In the genomic region with DNA sequence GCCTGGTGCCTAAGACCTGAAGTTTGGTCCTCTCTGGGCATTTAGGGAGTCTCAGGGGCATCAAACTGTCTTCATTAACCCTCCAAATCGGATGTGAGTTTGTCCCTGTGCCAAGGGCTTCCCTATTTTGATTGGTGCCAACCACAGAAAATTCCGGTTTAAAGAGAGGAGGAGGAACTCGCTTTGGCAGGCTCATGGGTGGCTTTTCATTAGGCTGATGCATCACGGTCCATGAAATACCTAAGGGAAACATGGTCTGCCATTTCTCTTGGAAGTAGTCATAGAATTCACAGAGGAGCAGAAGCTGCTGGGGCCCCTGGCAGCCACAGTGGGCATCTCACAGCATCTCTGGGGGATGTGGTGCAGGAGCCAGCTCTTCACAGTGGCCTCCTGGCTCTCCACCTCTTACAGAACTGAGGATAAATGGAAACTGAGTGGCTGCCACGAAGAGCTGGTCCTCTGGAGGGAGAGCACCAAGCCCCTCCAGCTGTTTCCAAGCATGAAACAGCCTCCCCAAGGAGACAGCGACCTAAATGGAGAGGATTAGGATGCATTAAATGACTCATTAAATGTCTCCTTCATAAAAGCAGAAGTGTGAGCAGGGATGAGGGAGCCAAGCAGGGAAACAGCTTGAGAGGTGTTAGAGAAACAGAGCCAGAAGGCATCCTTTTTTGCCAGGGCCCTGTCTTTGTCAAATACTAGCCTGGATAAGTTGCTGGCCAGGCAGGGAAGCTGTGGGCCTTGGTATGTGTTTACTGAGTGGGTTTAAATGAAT, we compare ENCODE assay signal across 12 mouse cellular contexts.
DNase-seq lines count a peak whose midpoint lies in the region; ATAC-seq and TF ChIP-seq lines count a peak whose summit lies in the region.
"Had no signal": no experiment of that assay in that cellular context is flagged by ENCODE, and none has a peak within 500 bp of the region (broad histone marks: within the 10 kb centered on the region; RNA-seq: fewer than 3 reads in every experiment).

No protein-coding gene starts in this region.

- no peaks in the 10 kb centered on the region for H3K9me3 ChIP-seq in midbrain, postnatal 0 days (ENCODE audit: low read length)
- no peaks in the 10 kb centered on the region for H3K9me3 ChIP-seq in midbrain, embryonic 15.5 days

- H3K4me2 ChIP-seq in midbrain, postnatal 0 days (ENCODE audit: low read depth, low read length, poor library complexity, severe bottlenecking), result no peak overlapping the region
- no peak overlapping the region for H3K4me2 ChIP-seq in midbrain, embryonic 15.5 days

- no peak overlapping the region for H3K27ac ChIP-seq in midbrain, postnatal 0 days (ENCODE audit: low read depth, low read length)
- H3K27ac ChIP-seq in midbrain, embryonic 15.5 days, result no peak overlapping the region
- H3K27ac ChIP-seq: layer of hippocampus, adult 2 months had no signal

- H3K9ac ChIP-seq in midbrain, postnatal 0 days (replicated peaks; ENCODE audit: low read length, poor library complexity, severe bottlenecking), result no peak overlapping the region
- no peak overlapping the region for H3K9ac ChIP-seq in midbrain, embryonic 15.5 days

- 52% methylated on average over 6 of the region's 6 CpGs for WGBS in midbrain, postnatal 0 days
- 56% methylated on average over 6 of the region's 6 CpGs for WGBS in midbrain, embryonic 15.5 days

- no peaks in the 10 kb centered on the region for H3K36me3 ChIP-seq in midbrain, postnatal 0 days (ENCODE audit: insufficient read depth, low read length)
- no peaks in the 10 kb centered on the region for H3K36me3 ChIP-seq in midbrain, embryonic 15.5 days (replicated peaks)

- H3K4me1 ChIP-seq in midbrain, postnatal 0 days (ENCODE audit: insufficient read depth, low read length), result peaks cover 2% of the 10 kb centered on the region; the same call in 1 of the 2 replicates
- H3K4me1 ChIP-seq in midbrain, embryonic 15.5 days, result 0 out of 2 replicates have a peak, but pooled peaks cover 7% of the 10 kb centered on the region
- H3K4me1 ChIP-seq: megakaryocyte, embryonic 14.5 days had no signal

- peak; percentile 79 for ATAC-seq in frontal cortex, adult (ENCODE audit: low TSS enrichment)
- ATAC-seq in midbrain, postnatal 0 days (ENCODE audit: low FRiP score), result no peak
- ATAC-seq in midbrain, embryonic 15.5 days (replicated peaks), result no peak

- no peak for DNase-seq in frontal cortex, postnatal 25 days (ENCODE audit: low spot score in 2 of 2)
- DNase-seq in midbrain, postnatal 0 days (ENCODE audit: low spot score), result peak; percentile 58
- peak; percentile 55 for DNase-seq in left cerebral cortex, postnatal 4 days
- no peak for DNase-seq in spleen, adult 18-20 months
- no peak for DNase-seq in kidney, adult 8-10 months
- no peak for DNase-seq in urinary bladder, postnatal 10 days (ENCODE audit: low spot score)
- DNase-seq: liver had no signal

- H3K4me3 ChIP-seq in midbrain, postnatal 0 days (ENCODE audit: low read depth, low read length), result no peak overlapping the region
- H3K4me3 ChIP-seq in midbrain, embryonic 15.5 days, result no peak overlapping the region
- H3K4me3 ChIP-seq: layer of hippocampus, adult 2 months; megakaryocyte, embryonic 14.5 days; myocyte had no signal

- no peaks in the 10 kb centered on the region for H3K27me3 ChIP-seq in midbrain, postnatal 0 days (ENCODE audit: insufficient read depth, low read length)
- no peaks in the 10 kb centered on the region for H3K27me3 ChIP-seq in midbrain, embryonic 15.5 days (replicated peaks)
- H3K27me3 ChIP-seq: megakaryocyte, embryonic 14.5 days had no signal

- intact Hi-C loops in left cerebral cortex, postnatal 4 days (cut with DNase I), result no loop called here

- TF ChIP-seq CTCF in midbrain, postnatal 0 days (IDR thresholded peaks at IDR 0.05), result no peak

Comparison
In these comparisons a context has a peak if more than half of its experiments do, and no peak if none do; other contexts are left out.
1. DNase-seq: peak in midbrain, postnatal 0 days (single experiment) and left cerebral cortex, postnatal 4 days (single experiment); none in frontal cortex, postnatal 25 days (0 of 2), spleen, adult 18-20 months (0 of 2), kidney, adult 8-10 months (0 of 2) and urinary bladder, postnatal 10 days (single experiment).